Mouse (Mus musculus) lung, postnatal 0 days (tissue): ENCODE data around the gene Pxmp4.

Experiments used
- CTCF ChIP-seq: IDR thresholded peaks from 2 replicates; pipeline ENCODE4 v1.5.1; 2016; ENCODE audit warnings: antibody characterized with exemption, mild to moderate bottlenecking
- EP300 ChIP-seq: IDR thresholded peaks from 2 replicates; pipeline ENCODE4 v1.6.1; 2016; ENCODE audit warnings: antibody characterized with exemption, mild to moderate bottlenecking, control low read depth

DNA sequence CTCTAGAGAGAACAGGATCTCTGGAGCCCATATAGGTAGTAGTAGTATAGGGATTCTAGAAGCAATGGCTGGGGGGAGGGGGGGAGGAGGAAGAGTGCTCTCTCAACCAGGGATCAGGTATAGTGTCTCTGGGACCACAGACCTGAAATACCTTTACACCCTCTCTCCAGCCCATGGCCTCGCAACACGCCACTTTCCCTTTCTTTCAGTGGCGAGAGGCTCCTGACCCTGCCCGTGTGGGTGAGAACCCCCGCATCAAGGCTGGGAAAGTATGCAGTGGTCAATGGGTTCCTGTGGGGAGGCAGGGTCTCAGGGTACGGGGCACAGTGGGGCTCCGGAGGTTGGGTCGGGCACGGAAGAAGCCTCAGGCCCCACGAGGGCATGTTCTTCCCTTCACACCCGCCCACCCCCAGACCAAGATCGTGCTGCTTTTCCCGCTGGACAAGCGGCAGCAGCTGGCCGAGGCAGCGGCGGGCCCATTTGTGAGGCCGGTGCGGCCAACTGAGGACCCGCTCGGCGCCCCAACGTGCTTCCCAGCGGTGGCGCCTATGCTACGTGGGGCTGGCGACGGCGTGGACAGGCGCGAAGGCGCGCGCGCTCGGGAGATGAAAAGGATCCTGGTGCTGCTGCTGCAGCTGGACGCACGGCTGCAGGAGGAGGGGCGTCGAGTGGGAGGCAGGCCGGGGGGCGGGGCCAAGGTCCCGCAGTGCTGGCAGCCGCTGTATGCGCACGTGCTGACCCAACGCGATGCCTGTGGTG, 54.2 kb downstream of the Pxmp4 start:
- TF ChIP-seq EP300 (no peak), CTCF (no peak)
